9 mouse cellular contexts compared by ENCODE assay signal in the genomic region with DNA sequence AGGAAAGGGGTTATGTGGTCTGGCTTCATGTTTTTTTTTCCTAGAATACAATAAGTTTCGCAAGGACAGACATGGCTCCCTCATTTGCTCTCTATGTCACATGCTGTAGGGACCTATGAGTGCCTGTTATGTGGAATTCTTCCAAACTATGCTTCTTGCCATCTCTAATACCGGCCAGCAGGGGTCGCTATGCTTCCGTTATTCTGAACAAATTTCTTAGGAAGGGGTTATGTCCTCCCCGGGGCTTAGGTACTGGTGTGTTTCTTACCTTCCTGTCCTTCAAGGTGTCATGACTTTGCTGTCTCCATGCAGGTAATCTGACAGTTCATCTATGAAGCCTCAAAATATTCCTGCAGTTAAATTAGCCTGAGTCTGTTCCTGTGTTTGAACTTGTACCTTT.
DNase-seq lines count a peak whose midpoint lies in the region; ATAC-seq and TF ChIP-seq lines count a peak whose summit lies in the region.
"Had no signal": no experiment of that assay in that cellular context is flagged by ENCODE, and none has a peak within 500 bp of the region (broad histone marks: within the 10 kb centered on the region; RNA-seq: fewer than 3 reads in every experiment).

No protein-coding gene starts in this region.

- H3K27me3 ChIP-seq in forebrain, postnatal 0 days (ENCODE audit: insufficient read depth, low read length), result no peaks in the 10 kb centered on the region; the same call in 1 of the 2 replicates
- H3K27me3 ChIP-seq in forebrain, embryonic 16.5 days (replicated peaks; ENCODE audit: control insufficient read depth, insufficient read depth, low read length), result no peaks in the 10 kb centered on the region
- peaks cover 12% of the 10 kb centered on the region for H3K27me3 ChIP-seq in midbrain, embryonic 10.5 days (ENCODE audit: low read depth, poor library complexity, severe bottlenecking)
- H3K27me3 ChIP-seq in midbrain, embryonic 15.5 days (replicated peaks), result no peaks in the 10 kb centered on the region
- H3K27me3 ChIP-seq: lung, embryonic 15.5 days had no signal

- no peak for ATAC-seq in forebrain, postnatal 0 days
- ATAC-seq in forebrain, embryonic 16.5 days, result no peak
- ATAC-seq in midbrain, embryonic 15.5 days (replicated peaks), result no peak

- no peaks in the 10 kb centered on the region for H3K4me1 ChIP-seq in forebrain, postnatal 0 days (ENCODE audit: insufficient read depth)
- H3K4me1 ChIP-seq in forebrain, embryonic 16.5 days (replicated peaks; ENCODE audit: control insufficient read depth, insufficient read depth, low read length), result no peaks in the 10 kb centered on the region
- peaks cover 20% of the 10 kb centered on the region for H3K4me1 ChIP-seq in midbrain, embryonic 10.5 days
- no peaks in the 10 kb centered on the region for H3K4me1 ChIP-seq in midbrain, embryonic 15.5 days
- H3K4me1 ChIP-seq: lung, embryonic 15.5 days had no signal

- no peak overlapping the region for H3K4me3 ChIP-seq in forebrain, postnatal 0 days (ENCODE audit: low read depth, low read length)
- H3K4me3 ChIP-seq in forebrain, embryonic 16.5 days (replicated peaks; ENCODE audit: low read length), result no peak overlapping the region
- H3K4me3 ChIP-seq in midbrain, embryonic 10.5 days, result no peak overlapping the region
- H3K4me3 ChIP-seq in midbrain, embryonic 15.5 days, result no peak overlapping the region
- H3K4me3 ChIP-seq: lung, embryonic 15.5 days had no signal

- no peak overlapping the region for H3K27ac ChIP-seq in forebrain, postnatal 0 days (ENCODE audit: low read depth, low read length)
- H3K27ac ChIP-seq in forebrain, embryonic 16.5 days (ENCODE audit: low read length), result no peak overlapping the region
- no peak overlapping the region for H3K27ac ChIP-seq in midbrain, embryonic 10.5 days (replicated peaks)
- H3K27ac ChIP-seq in midbrain, embryonic 15.5 days, result no peak overlapping the region
- H3K27ac ChIP-seq: lung, embryonic 15.5 days had no signal

- DNase-seq in forebrain, postnatal 0 days, result peak; percentile 37
- peak; percentile 33 for DNase-seq in midbrain, embryonic 10.5 days (ENCODE audit: low spot score)
- DNase-seq in cerebellum, adult 9-10 months, result peak; percentile 13
- peak; percentile 61 for DNase-seq in retina, embryonic 14.5 days (ENCODE audit: low spot score)
- no peak for DNase-seq in MN1 (ENCODE audit: low spot score)
- DNase-seq in ovary, adult 18-20 months (ENCODE audit: low spot score), result no peak

- H3K36me3 ChIP-seq in forebrain, postnatal 0 days (ENCODE audit: insufficient read depth), result no peaks in the 10 kb centered on the region
- no peaks in the 10 kb centered on the region for H3K36me3 ChIP-seq in forebrain, embryonic 16.5 days (ENCODE audit: control insufficient read depth, insufficient read depth)
- no peaks in the 10 kb centered on the region for H3K36me3 ChIP-seq in midbrain, embryonic 10.5 days
- no peaks in the 10 kb centered on the region for H3K36me3 ChIP-seq in midbrain, embryonic 15.5 days (replicated peaks)
- H3K36me3 ChIP-seq: lung, embryonic 15.5 days had no signal

- 14% methylated on average over 5 of the region's 5 CpGs for WGBS in forebrain, postnatal 0 days
- 12% methylated on average over 5 of the region's 5 CpGs for WGBS in forebrain, embryonic 16.5 days
- 20% methylated on average over 5 of the region's 5 CpGs for WGBS in midbrain, embryonic 10.5 days
- 16% methylated on average over 5 of the region's 5 CpGs for WGBS in midbrain, embryonic 15.5 days

- H3K9ac ChIP-seq in forebrain, postnatal 0 days, result no peak overlapping the region
- H3K9ac ChIP-seq in forebrain, embryonic 16.5 days (replicated peaks; ENCODE audit: low read depth, low read length), result no peak overlapping the region
- no peak overlapping the region for H3K9ac ChIP-seq in midbrain, embryonic 15.5 days
- H3K9ac ChIP-seq: lung, embryonic 15.5 days had no signal

- no peaks in the 10 kb centered on the region for H3K9me3 ChIP-seq in forebrain, postnatal 0 days (ENCODE audit: low read length)
- H3K9me3 ChIP-seq in forebrain, embryonic 16.5 days (ENCODE audit: control insufficient read depth, low read length), result no peaks in the 10 kb centered on the region
- no peaks in the 10 kb centered on the region for H3K9me3 ChIP-seq in midbrain, embryonic 10.5 days (replicated peaks)
- H3K9me3 ChIP-seq in midbrain, embryonic 15.5 days, result no peaks in the 10 kb centered on the region
- H3K9me3 ChIP-seq: lung, embryonic 15.5 days had no signal

- TF ChIP-seq CTCF in forebrain, postnatal 0 days (IDR thresholded peaks at IDR 0.05; ENCODE audit: low read depth), result peak; percentile 59

- no peak overlapping the region for H3K4me2 ChIP-seq in forebrain, postnatal 0 days (ENCODE audit: low read depth)
- no peak overlapping the region for H3K4me2 ChIP-seq in forebrain, embryonic 16.5 days (ENCODE audit: low read length)
- H3K4me2 ChIP-seq in midbrain, embryonic 15.5 days, result no peak overlapping the region
- H3K4me2 ChIP-seq: lung, embryonic 15.5 days had no signal

Comparison
In these comparisons a context has a peak if more than half of its experiments do, and no peak if none do; other contexts are left out.
1. DNase-seq: peak in forebrain, postnatal 0 days (single experiment), midbrain, embryonic 10.5 days (single experiment), cerebellum, adult 9-10 months (single experiment) and retina, embryonic 14.5 days (single experiment); none in MN1 (single experiment) and ovary, adult 18-20 months (single experiment).